Mouse (Mus musculus): ENCODE measurements around the gene Ugt1a6a. TPM values are rescaled to one million over a fixed set of nuclear protein-coding genes. Genes with fewer than 3 reads are reported as not detected.
A peak's percentile ranks its signal among the peaks of the same experiment; 100 is the strongest.

Gene Ugt1a6a
- total and polyA plus RNA-seq, 2 experiments from 2014 or later = 5.0 to 6.3 TPM

DNA sequence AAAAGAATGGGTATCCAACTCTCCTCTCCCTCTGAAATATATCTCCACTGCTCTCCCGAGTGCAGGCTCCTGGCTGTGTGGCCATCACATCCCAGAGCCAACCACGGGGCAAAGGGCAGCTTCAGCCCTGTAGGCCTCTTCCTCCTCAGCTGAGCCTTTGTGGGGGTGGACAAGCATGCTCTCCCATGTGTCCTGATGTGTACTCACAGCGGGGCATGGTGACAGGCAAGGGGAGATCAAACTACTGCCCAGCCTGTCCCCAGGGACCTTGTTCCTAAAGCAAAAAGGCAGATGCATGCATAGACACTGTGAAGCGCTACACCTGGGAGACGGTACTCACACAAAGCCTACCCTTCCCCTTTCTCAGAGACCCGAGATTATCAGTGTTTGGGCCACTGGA, 125.5 kb downstream of the Ugt1a6a start:
- 76% methylated on average over 6 of the region's 6 CpGs for WGBS
- H3K4me1 ChIP-seq (ENCODE audit: insufficient read depth, low read length) = no peaks in the 10 kb centered on the region
- ATAC-seq = no peak
- H3K9ac ChIP-seq (replicated peaks; ENCODE audit: low read length) = no peak overlapping the region
- no peak overlapping the region for H3K27ac ChIP-seq
- peaks cover 23% of the 10 kb centered on the region; the same call in 1 of the 2 replicates for H3K9me3 ChIP-seq (ENCODE audit: low read length)
- H3K4me2 ChIP-seq (ENCODE audit: low read depth, low read length) = no peak overlapping the region
- no peak for TF ChIP-seq CTCF (IDR thresholded peaks at IDR 0.05; ENCODE audit: low read depth)
- H3K36me3 ChIP-seq (ENCODE audit: insufficient read depth, low read length) = peaks cover 45% of the 10 kb centered on the region
- DNase-seq (ENCODE audit: low spot score) = no peak
- H3K4me3 ChIP-seq (ENCODE audit: low read length) = no peak overlapping the region
- H3K27me3 ChIP-seq (ENCODE audit: insufficient read depth, low read length) = no peaks in the 10 kb centered on the region

DNA sequence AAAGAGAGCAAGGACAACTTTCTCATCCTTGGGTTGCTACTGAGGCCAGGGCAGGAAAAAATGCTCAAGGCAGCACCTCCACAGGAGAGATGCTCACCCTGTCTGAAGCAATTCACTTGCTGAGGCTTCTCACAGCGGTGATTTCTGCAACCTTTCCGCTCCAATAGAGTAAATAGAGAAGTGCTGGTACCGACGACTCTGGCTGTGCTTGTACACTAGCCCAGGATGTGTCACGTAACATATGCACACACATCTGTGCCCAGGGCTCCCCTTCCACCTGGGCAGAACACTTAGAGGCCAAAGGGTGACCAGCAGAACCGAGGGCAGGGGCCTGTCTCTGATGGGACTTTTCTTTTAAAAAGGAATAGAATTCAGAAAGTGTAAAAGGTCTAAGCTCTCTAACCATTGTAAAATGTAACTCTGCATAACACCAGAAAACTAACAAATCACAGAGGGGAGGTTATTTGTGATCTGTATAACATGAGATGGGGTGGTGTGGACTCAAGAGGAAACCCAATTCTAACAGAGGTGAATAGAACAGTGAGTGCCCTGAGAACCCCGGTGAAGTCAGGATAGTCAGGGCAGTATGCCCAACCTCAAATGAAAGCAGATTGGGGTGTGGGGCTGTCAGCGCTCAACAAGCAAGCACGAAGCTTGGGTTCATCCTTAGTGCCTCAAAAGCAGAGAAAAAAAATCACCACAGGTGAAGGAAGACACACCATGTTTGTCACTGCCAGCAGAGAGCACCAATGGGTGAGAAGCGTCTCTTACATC, 126.2 kb downstream of the Ugt1a6a start:
- WGBS = 78% methylated on average over 10 of the region's 10 CpGs
- TF ChIP-seq CTCF (IDR thresholded peaks at IDR 0.05; ENCODE audit: low read depth) = no peak
- DNase-seq (ENCODE audit: low spot score) = no peak
- Histone ChIP-seq H3K4me2 (ENCODE audit: low read depth, low read length) (no peak overlapping the region), H3K27me3 (ENCODE audit: insufficient read depth, low read length) (no peaks in the 10 kb centered on the region), H3K36me3 (ENCODE audit: insufficient read depth, low read length) (peaks cover 52% of the 10 kb centered on the region), H3K27ac (no peak overlapping the region), H3K9ac (replicated peaks; ENCODE audit: low read length) (no peak overlapping the region), H3K4me1 (ENCODE audit: insufficient read depth, low read length) (no peaks in the 10 kb centered on the region), H3K4me3 (ENCODE audit: low read length) (no peak overlapping the region), H3K9me3 (ENCODE audit: low read length) (peaks cover 16% of the 10 kb centered on the region; the same call in 1 of the 2 replicates)
- ATAC-seq = no peak

DNA sequence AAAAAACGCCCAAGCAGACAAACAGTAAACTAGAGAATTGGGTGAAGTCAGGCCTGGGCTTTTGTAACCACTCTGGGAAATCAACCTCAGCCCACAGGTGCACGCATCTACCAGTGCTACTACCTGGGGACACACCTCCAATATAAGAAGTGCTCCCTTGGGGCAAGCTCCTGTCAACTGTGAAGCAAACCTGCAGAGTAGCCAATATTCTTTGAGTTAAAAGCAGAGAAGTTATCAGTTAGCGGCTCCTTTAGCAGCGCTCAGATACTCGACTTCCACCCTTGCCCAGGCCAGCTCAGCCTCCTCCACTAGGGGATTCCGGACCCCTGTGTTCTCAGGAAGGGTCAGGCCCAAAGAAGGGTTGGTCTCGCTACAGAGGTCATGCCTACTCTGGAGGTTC, 127.1 kb downstream of the Ugt1a6a start:
- no peak overlapping the region for H3K27ac ChIP-seq
- no peak for TF ChIP-seq CTCF (IDR thresholded peaks at IDR 0.05; ENCODE audit: low read depth)
- no peak overlapping the region for H3K4me3 ChIP-seq (ENCODE audit: low read length)
- H3K36me3 ChIP-seq (ENCODE audit: insufficient read depth, low read length) = peaks cover 61% of the 10 kb centered on the region
- ATAC-seq (no peak), DNase-seq (ENCODE audit: low spot score) (no peak)
- H3K4me1 ChIP-seq (ENCODE audit: insufficient read depth, low read length) = no peaks in the 10 kb centered on the region
- 85% methylated on average over 7 of the region's 7 CpGs for WGBS
- H3K27me3 ChIP-seq (ENCODE audit: insufficient read depth, low read length) = no peaks in the 10 kb centered on the region
- no peak overlapping the region for H3K9ac ChIP-seq (replicated peaks; ENCODE audit: low read length)
- H3K9me3 ChIP-seq (ENCODE audit: low read length) = peaks cover 7% of the 10 kb centered on the region; the same call in 1 of the 2 replicates
- no peak overlapping the region for H3K4me2 ChIP-seq (ENCODE audit: low read depth, low read length)

DNA sequence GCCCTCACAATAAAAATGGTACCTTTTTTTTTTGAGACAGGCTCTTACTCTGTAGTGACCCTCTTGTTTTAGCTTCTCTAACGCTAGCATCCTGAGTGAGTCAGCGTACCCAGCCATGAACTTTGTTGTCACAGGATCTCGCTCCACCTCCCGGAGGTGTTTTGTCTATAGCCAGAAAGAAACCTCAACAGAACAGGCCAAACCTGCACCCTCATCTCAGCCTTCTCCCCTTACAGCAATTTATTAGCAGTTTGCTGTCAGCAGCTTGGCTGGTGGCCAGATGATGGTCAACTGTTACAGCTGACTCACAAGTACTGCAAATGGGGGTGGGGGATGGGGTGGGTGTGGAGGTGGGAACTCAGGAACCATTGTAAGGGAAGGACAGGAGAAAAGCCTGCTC, 127.6 kb downstream of the Ugt1a6a start:
- peaks cover 66% of the 10 kb centered on the region for H3K36me3 ChIP-seq (ENCODE audit: insufficient read depth, low read length)
- H3K27ac ChIP-seq = no peak overlapping the region
- ATAC-seq (no peak), DNase-seq (ENCODE audit: low spot score) (peak; percentile 75)
- no peak overlapping the region for H3K4me2 ChIP-seq (ENCODE audit: low read depth, low read length)
- TF ChIP-seq CTCF (IDR thresholded peaks at IDR 0.05; ENCODE audit: low read depth) = no peak
- H3K4me3 ChIP-seq (ENCODE audit: low read length) = no peak overlapping the region
- no peak overlapping the region for H3K9ac ChIP-seq (replicated peaks; ENCODE audit: low read length)
- no peaks in the 10 kb centered on the region for H3K27me3 ChIP-seq (ENCODE audit: insufficient read depth, low read length)
- no peaks in the 10 kb centered on the region for H3K4me1 ChIP-seq (ENCODE audit: insufficient read depth, low read length)
- WGBS = 80% methylated on average over 4 of the region's 4 CpGs
- H3K9me3 ChIP-seq (ENCODE audit: low read length) = peaks cover 2% of the 10 kb centered on the region; the same call in 1 of the 2 replicates

DNA sequence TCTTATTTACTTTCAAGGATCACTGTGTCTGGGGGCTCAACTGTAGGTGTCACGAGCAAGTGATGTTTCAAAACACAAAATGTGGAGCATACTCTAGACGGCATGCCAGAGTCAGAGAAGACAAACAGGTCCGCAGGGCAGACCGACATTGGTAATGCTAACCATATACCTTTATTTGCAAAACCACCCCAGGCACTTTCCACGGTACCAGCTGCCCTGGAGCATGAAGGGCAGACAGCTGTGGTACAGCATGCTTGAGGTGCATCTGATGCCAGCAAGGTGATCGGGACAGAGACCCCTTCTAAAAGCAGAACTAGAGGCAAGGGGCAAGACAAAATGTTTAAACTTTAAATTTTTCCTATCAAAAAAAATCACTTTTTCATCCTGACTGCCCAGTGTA, 128.4 kb downstream of the Ugt1a6a start:
- no peak for DNase-seq (ENCODE audit: low spot score)
- 76% methylated on average over 6 of the region's 6 CpGs for WGBS
- TF ChIP-seq CTCF (IDR thresholded peaks at IDR 0.05; ENCODE audit: low read depth) = no peak

DNA sequence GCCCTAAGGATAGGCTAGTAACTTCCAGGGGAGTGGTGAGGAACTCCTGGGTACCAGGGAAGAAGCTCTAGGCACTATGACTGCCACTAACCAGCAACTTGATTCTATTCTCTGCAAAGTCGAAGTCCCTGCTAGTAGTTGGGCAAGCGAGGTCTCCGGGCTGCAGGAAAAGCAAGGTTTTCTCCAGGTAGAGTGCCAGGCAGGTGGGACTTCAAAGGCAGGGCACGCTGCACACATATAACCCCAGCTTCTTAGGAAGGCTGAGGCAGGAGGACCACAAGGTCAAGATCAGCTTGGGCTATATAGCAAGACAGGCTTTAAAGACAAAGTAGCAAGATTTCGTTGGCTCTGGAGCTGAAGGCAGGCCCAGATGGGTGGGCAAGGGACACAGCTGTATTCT, 129.2 kb downstream of the Ugt1a6a start:
- ATAC-seq = no peak
- H3K4me1 ChIP-seq (ENCODE audit: insufficient read depth, low read length) = no peaks in the 10 kb centered on the region
- H3K4me2 ChIP-seq (ENCODE audit: low read depth, low read length) = no peak overlapping the region
- H3K9me3 ChIP-seq (ENCODE audit: low read length) = no peaks in the 10 kb centered on the region
- H3K9ac ChIP-seq (replicated peaks; ENCODE audit: low read length) = no peak overlapping the region
- H3K4me3 ChIP-seq (ENCODE audit: low read length) = no peak overlapping the region
- no peak for TF ChIP-seq CTCF (IDR thresholded peaks at IDR 0.05; ENCODE audit: low read depth)
- no peak for DNase-seq (ENCODE audit: low spot score)
- no peaks in the 10 kb centered on the region for H3K27me3 ChIP-seq (ENCODE audit: insufficient read depth, low read length)
- WGBS = 94% methylated on average over 5 of the region's 5 CpGs
- H3K36me3 ChIP-seq (ENCODE audit: insufficient read depth, low read length) = peaks cover 81% of the 10 kb centered on the region
- no peak overlapping the region for H3K27ac ChIP-seq

More for the DNA sequence above, 128.4 kb downstream of the Ugt1a6a start:
- no peak overlapping the region for H3K9ac ChIP-seq (replicated peaks; ENCODE audit: low read length)
- peaks cover 73% of the 10 kb centered on the region for H3K36me3 ChIP-seq (ENCODE audit: insufficient read depth, low read length)
- no peak overlapping the region for H3K27ac ChIP-seq
- no peak for ATAC-seq
- H3K9me3 ChIP-seq (ENCODE audit: low read length) = no peaks in the 10 kb centered on the region
- no peak overlapping the region for H3K4me3 ChIP-seq (ENCODE audit: low read length)
- H3K4me2 ChIP-seq (ENCODE audit: low read depth, low read length) = no peak overlapping the region
- H3K27me3 ChIP-seq (ENCODE audit: insufficient read depth, low read length) = no peaks in the 10 kb centered on the region
- H3K4me1 ChIP-seq (ENCODE audit: insufficient read depth, low read length) = no peaks in the 10 kb centered on the region

DNA sequence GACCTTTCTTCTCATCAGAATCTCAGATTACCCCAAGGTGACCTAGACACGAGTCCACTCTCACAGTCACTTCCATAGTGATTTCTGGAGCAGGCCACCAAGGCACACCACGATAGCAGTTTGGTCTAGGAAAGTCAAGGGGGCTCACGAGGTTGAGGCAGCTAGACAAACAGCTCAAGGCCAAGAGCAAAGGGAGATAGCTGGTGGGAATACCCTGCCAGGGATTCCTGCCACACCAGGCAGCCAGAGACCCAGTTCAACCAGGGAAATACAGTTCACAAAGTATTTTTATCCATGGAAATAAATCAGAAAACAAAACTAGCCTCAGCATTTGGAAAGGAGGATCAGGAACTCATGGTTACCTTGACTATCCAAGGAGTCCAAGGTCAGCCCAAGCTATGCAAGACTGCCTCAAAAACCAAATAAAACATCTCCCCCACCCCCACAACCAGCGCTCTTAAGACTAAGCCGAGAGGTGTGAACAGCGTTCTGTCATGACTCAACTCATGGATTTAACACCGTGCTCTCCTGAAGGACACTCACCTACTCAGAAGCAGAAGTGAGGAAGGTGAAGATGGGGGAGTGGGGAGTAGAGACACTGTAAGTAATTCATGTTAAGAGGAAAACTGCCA, 129.7 kb downstream of the Ugt1a6a start:
- no peak for DNase-seq (ENCODE audit: low spot score)
- WGBS = 91% methylated on average over 7 of the region's 7 CpGs
- H3K27ac ChIP-seq = no peak overlapping the region
- no peaks in the 10 kb centered on the region for H3K27me3 ChIP-seq (ENCODE audit: insufficient read depth, low read length)
- H3K36me3 ChIP-seq (ENCODE audit: insufficient read depth, low read length) = peaks cover 87% of the 10 kb centered on the region
- H3K9ac ChIP-seq (replicated peaks; ENCODE audit: low read length) = no peak overlapping the region
- TF ChIP-seq CTCF (IDR thresholded peaks at IDR 0.05; ENCODE audit: low read depth) = no peak
- H3K4me1 ChIP-seq (ENCODE audit: insufficient read depth, low read length) = no peaks in the 10 kb centered on the region
- no peaks in the 10 kb centered on the region for H3K9me3 ChIP-seq (ENCODE audit: low read length)
- no peak for ATAC-seq
- no peak overlapping the region for H3K4me3 ChIP-seq (ENCODE audit: low read length)
- H3K4me2 ChIP-seq (ENCODE audit: low read depth, low read length) = no peak overlapping the region

Data from hindbrain, postnatal 0 days (tissue).